Mouse (Mus musculus): ENCODE results near the gene Chst5.

DNA sequence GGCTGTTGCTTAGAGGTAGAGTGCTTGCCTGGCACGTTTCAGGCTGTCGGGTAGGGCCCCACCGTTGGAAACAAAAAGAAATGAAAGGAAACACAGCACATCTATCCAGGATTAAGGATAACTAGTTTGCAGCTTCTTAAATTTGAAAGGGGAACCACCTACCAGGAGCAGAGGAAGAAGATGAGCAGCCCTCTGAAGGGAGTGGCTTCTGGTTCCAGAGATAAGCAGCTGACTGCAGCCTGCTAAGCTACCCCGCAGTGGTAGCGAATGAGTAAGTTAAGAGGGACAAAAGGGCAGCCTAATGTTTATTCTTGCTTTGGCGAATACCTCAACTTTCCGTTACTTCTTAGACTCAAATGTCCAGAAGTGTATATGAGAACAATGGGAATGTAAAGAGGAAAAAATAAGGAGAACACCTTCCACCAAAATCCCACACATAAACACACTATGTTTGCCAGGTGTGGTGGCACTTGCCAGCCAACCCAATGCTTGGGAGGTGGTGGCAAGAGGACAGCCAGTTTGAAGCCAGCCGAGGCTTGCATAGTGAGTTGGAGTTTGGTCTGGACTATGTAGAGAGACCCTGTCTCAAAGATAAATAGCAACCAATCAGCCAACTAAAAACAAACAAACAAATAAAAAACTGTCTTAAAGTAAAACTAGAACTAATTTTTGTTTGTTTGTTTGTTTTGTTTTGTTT is 19.5 kb upstream of the Chst5 start:
- no peak for TF ChIP-seq GATA1 (IDR thresholded peaks at IDR 0.05; ENCODE audit: borderline replicate concordance, low read length)
- no peak for TF ChIP-seq FLI1 (IDR thresholded peaks at IDR 0.05; ENCODE audit: low read length)

Data from megakaryocyte, embryonic 14.5 days (primary cell).